Mouse (Mus musculus) adrenal gland, postnatal 14 days (tissue): ENCODE data around the gene Ppp3r1. TPM values are rescaled to one million over a fixed set of nuclear protein-coding genes. Genes with fewer than 3 reads are reported as not detected.

ENCODE experiments used
- DNase-seq: peaks from one replicate; pipeline ENCODE4 v3.0.0; 2021; ENCODE audit warnings: mixed read lengths
- long read RNA-seq, 2 experiments: library from polyadenylated mRNA; stranded (forward); transcript quantifications; one replicate each; pipeline ENCODE4 v2.0.0; 2021
- total RNA-seq: library from RNA; stranded (reverse); gene quantifications from 2 replicates; pipeline ENCODE4 v1.2.3, GENCODE M21; 2021

Gene Ppp3r1
- 85.5 and 98.9 TPM in 2 replicates for total RNA-seq
- long read RNA-seq, experiment 1, transcript Ppp3r1-201 (6 exons, 2,859 nt) = major isoform, 74 of 75 reads
- long read RNA-seq, experiment 1, partial matches to known transcripts = 1 of 75 reads
- long read RNA-seq, experiment 1, other reads (novel, unspliced or antisense) = 0 of 75 reads
- long read RNA-seq, experiment 2, transcript Ppp3r1-201 (6 exons, 2,859 nt) = major isoform, 35 of 45 reads
- long read RNA-seq, experiment 2, partial matches to known transcripts = 9 of 45 reads
- long read RNA-seq, experiment 2, other reads (novel, unspliced or antisense) = 1 of 45 reads

DNA sequence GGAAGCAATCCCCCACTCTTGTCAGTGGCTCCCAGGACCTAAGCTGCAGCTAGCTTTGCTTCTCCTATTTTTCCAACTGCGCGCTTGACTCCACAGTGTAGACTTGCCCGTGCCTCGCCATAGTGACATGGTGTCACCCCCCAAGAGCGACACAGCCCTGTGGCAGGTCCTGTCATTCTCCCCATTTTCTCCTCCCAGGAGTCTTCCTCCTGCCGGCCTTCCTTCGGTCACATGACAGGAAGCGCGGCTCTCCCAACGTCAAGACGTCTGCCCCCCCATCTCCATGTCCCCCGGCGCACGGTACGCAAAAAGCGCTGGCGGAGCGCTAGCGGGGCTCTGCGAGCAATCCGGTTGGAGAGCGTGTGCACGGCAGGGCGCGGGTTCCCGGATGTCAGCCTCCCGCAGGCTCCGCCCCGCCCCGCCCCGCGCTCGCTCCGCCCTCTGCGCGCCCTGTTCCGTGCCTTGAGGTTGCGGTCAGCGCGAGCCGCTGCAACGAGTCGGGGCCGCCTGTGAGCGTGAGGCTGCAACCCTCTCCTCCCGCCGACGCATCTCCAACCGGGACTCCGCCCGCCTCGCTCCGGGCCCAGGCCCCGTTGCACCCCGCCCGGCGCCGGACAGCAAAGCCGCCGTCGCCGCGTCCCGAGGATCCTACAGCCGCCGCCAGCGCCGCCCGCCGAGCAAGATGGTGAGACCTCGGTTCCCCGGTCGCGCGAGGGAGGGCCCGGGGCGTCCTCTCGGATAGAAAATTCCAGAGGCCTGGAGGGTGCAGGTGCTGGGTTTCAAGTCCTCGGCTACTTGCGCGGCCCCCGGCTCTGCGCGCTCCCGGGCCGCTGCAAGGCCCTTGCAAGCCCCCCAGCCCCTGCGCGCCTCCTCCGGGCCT is at the start of gene Ppp3r1:
TSS of gene Ppp3r1 (plus strand) at position 406 of the 880 bp plus-strand sequence.
- peak; percentile 99 for DNase-seq

DNA sequence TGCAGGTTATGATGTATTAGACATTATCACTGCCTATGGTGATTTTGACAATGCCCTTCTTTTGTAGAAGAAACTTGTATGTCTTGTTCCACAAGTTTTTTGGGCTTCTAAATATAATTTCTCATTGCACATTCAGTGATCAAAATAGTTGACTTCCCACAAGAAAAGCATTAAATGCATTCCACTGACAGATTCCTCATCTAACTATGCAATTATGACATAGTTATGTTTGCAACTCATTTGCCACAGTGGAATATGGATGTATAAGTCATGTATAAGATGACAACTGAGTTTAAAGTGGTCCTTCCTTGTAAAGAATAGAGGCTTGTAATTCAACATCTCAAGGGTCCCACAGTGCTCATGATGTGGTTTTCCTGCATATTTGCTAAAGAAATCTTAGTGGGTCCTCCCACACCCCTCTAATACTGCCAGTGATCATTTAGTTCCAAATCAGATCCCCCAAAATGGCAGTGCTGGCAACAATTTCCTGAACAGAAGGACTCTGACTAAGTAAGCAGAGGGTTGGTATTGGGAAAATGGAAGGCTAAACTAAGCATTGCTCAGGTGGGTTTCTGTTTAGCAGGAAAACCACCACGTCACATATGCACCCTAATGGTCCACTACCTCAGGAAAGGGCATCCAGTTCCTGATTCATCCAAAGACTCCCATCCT is 46.5 kb upstream of the Ppp3r1 start:
- DNase-seq = no peak

DNA sequence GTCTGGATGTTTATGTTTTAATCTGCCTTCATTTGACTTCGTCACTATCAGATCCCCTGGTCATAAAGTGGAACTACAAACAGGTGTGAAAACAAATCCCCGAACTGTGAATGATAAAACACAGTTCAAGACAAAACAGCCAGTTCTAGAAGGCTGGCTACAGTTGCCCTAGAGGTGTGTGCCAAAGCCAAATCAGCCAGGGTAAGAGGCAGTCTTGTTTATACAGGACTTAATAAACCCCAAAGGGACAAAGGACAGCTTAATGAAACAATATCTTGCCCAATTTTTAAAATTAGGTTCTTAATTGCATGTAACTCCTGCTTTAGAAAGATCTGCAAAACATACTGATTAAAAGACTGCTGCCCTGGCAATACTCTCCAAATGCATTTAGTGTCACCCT is 32.6 kb upstream of the Ppp3r1 start:
- no peak for DNase-seq

DNA sequence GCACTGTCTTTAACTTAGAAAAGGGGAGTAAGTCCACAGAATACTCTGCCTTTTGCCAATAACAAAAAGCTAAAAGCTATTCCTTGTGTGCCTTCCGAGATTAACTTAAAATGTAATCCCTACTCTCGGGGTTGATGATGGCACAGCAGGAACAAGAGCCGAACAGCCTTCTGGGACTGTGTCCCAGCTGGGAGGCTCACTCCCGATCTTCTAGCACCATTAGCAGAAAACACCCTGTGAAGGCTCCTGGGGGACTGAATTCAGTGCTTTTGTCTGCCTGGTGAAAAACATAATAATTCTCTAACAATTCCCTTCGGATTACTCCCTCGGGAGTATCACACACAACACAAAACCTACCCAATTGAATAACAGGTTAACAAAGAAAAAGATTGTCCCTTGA is 23.4 kb upstream of the Ppp3r1 start:
- DNase-seq = no peak

DNA sequence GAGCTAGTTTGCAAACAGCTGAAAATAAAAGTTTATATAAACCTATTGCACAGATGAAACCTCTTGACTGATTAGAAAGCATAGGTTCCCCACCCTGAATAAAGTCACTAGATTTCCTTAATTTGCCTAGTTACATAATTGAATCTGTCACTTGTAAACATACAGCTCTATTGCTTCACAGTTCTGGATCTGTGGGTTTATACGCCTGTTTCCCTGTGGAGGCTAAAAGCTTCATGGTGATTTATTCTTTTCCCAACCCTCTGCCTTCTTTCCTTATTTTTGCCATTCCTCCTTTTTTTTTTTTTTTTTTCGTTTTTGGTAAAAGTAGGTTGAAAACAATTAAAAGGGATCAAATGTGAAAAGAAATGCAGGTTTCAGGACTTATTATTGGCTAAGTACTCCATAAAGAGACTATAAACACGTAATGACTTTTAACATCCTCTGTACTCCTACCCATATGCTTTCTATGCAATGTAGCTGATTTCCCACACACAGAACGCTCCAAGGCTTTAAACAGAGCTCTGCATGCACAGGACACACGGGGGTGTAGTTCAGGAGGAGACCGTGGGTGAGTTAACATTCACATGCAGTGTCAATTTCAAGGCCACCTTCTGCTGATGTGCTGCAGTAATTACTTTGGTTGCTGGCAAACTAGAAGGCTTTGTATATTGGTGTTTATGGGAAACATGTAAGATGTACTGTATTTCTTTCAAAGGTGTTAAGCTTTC is 20.6 kb upstream of the Ppp3r1 start:
- no peak for DNase-seq

DNA sequence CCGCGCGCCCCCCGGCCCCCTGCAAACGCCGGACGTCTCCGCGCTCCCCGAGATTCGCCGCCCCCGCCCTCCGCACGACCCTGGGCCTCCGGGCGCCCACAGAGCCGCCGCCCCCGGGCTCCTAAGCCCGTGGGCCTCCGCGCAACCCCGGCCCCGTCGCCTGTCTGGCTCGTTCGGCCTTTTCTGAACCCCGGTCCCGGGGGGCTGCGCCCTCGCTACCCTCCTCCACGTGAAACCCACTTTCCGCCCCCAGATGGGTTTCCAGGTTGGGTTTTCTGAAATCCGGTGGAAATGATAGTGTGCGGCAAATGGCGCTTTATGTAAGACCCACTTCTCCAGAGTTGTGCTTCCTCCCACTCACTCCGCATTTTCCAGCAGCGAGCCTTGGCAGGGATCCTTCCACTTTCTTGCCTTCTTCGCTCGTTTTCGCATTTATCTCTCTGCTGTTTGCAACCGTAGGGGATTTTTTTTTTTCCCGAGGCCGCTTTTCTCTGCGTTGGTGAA is 727 bp downstream of the Ppp3r1 start:
- DNase-seq = peak; percentile 64

DNA sequence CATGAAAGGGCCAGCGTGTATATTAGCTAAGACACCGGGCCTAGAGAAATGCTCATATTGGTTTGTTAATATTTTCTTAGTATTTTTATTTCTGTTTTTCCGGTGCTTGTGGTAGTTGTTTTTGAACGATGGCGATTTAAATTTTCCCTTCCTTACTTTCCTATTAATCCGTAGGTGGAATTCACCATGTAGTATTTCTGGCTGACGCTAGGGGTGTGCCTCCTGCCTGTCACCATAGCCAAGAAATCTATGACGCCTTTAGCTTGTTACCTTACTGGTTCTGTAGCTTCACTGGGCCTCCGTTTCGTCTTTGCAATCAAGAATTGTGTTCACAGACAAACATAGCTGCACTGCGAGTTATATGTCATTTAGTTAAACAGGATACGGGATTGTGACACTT is 1.2 kb downstream of the Ppp3r1 start:
- peak; percentile 65 for DNase-seq

DNA sequence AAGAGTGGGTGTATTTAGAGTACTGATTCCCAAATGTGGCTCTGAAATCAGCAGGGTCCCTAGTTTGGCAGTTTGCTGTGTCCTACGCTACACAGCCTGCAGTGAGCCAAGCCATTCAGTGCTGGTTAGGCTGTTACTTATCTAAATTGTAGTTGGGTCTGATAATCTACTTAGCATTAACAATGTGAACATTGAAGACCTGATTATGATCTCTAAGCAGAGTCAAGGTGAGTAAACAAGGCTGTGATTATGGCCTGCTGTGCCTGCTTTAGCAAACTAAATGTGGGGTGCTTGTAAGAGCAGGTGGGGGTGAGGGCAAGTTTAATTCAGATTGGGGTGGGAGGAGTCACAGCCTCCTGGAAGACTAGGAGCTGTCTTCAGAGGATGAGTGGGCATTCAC is 4.9 kb downstream of the Ppp3r1 start:
- DNase-seq = no peak

DNA sequence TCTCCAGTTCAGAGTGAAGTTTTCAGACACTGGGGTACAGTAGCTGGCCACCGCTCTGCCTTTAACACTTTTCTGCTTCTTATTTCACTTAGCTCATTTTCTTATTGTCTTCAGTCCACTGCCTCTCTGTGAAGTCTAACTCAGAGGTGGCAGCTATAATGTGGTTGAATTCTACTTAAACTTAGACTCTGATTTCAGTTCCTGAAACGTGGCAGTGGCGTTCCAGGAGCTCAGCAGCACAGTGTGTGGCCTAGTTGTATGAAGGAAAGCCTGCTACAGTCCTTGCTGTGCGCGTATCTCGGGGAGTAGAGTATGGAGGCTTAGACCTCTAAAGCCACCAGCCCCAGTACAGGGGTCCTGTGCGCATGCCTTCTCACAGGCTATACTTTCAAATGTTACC is 7.6 kb downstream of the Ppp3r1 start:
- no peak for DNase-seq

DNA sequence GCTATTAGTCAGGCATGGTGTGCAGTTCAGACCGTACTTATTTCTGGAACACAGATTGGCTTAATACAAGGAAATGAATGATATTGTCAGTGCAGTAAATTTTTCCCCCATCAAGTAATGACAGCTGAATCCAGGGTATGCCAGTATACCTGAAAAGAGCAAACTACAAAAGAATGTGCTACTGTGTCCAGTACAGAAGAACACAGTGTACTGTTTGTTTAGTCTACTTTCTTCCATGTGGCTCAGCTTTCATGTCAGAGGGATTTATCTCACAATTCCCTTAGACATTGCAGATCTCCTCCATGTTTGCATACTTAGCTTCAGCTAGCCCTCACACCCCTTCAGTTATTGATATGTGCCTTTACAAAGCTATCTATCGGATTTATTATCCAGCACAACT is 10.2 kb downstream of the Ppp3r1 start:
- no peak for DNase-seq

DNA sequence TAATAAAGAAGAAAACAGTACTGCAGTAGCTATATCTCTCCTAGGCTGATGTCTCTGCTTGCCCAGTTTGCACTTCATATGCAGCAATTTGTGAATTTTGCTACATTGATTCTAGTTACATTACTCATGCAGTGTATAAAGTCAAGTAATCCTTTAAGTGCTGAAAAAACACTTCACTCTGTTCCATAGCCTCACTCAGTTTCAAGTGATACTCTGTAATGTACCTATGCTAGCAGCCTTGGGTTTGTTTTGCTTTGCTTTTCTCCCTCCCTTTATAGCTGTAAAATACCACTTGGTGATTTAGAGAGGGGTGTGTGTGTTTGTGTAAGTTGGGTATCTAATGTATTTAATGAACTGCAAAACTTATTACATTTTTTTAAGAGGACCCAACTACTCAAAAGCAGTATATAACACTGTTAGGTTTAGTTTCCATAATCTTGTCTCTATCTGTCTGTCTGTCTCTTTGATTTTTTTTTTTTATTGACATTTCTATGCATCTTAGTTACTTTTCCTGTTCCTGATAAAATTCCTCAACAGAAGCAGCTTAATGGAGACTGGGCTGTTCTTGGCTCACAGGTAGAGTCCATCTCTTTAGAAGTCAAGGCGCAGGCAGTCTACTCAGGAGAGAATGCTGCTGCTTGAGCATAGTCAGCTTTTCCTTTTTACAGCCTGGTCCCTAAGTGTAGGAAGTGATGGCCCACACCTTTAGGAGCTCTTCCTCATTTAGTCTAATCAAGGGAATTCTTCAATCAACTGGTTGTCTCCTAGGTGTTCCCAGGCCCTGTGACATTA is 12.1 kb downstream of the Ppp3r1 start:
- DNase-seq = no peak

DNA sequence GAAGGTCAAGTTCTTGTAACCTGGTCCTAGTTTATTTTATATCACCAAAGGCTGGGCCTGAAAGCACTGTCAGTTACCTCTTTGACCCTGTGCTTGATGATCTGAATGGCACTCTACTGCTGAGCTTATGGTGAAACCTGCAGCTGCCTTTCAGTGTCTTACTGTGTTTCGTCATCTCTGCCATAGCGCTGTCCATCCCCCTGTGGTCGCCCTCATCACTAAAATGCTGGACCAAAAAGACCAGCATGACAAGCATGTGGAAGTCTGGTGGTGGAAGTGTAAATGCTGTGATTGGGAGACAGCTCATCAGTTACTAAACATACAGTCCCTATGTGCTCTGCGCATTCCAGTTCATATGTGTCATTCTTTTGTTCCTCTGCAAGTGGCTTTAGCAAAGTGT is 13.2 kb downstream of the Ppp3r1 start:
- no peak for DNase-seq

DNA sequence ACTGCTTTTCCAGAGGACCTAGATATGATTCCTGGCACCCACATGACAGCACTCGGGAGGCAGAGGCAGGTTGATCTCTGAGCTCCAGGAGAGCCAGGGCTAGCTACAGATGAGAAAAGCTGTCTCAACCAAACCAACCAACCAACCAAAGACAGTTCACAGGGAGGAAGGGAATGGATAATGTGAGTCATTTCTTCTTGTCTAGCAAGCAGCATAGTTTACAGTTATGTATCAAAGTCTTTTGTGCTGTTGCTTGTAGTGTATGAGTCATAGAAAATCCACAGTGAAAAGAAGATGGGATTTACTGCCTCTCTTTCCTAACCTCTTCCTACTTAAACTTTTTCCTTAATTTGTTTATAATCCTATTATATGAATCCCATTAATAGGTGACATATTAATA is 17.6 kb downstream of the Ppp3r1 start:
- DNase-seq = no peak

DNA sequence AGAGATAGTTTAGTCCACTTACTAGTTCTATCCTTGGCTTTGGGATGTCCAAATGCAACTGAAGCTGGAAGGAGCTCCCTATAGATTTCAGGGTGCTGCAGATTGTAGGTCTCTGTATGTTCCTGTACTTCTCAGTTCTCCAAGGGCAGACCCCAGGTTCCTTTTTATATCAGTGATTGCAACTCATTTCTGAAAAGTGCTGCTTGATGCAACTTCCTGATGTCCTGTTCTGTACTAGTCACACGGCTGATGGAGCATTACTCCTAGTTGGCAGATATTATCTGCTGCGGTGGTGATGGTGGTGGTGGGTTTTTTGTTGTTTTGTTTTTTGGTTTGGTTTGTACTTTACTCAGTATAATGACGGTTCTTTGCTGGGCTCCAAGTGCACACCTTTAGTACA is 21.7 kb downstream of the Ppp3r1 start:
- no peak for DNase-seq

DNA sequence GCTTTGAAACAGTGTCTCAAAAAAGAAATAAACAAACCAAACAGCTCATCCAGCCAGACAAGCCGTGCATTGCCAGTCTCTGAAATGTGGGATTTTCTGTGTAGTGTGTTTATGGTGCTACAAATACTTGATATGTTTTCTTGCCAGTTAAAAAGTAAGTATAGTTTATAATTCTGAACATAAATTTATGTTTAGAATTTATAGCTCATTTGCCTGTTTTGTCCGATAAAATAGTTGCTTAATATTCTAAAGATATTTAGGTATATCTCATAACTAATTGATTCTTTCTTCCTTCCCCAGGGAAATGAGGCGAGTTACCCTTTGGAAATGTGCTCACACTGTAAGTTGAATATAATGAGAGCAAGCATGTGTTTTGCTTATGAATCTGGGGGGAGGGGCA is 22.7 kb downstream of the Ppp3r1 start, which contains the start of gene Wdr92:
TSS of gene Wdr92 (plus strand) at position 301 of the 400 bp plus-strand sequence.
- no peak for DNase-seq

DNA sequence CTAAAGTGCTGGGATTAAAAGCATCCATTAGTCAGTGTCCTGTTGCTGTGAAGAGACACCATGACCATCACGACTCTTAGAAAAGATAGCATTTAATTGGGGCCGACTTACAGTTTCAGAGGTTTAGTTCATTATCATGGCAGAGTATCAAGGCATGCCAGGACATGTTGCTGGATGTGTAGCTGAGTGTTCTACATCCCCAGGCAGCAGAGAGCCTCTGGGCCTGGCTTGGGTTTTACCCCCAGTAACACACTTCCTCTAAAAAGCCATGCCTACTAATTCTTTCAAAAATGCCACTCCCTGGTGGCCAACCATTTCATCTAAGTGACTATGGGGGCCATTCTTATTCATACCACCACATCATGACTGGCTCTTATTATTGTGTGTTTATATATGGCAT is 24.1 kb downstream of the Ppp3r1 start:
- no peak for DNase-seq

DNA sequence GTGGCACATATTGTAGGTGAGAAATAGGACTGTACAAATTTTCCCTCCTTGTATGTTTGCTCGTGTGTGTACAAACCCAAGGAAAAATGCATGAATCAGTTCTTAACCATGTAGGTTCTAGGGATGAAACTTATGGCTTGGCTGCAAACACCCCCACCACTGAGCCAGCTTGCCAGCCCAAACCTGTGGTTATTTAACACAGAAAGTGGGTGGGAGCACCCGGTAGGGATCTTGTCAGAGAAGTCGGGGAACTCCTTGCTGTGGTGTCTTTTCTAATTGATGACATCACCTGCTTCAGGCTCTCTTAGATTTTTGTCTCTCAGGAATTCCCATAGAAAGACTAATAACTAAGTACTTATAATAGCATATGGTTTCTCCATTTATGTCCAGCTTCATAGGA is 28.6 kb downstream of the Ppp3r1 start:
- no peak for DNase-seq

DNA sequence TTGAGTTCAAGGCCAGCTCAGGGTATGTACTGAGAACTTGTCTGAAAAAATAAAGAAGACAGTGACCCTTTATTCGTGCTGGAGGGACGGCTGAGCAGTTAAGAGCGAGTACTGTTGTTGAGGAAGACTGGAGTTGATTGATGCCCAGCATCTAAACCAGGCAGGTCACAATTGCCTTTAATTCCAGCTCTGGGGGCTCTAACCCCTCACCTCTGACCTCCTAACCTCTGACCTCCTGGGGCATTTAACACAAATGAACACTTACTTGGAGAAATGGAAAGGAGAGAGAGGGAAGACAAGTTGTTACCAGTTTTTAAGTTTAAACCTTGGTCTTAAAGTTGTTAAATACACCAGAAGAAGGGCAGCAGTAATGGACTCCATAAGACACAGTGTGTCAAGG is 29.7 kb downstream of the Ppp3r1 start:
- no peak for DNase-seq

DNA sequence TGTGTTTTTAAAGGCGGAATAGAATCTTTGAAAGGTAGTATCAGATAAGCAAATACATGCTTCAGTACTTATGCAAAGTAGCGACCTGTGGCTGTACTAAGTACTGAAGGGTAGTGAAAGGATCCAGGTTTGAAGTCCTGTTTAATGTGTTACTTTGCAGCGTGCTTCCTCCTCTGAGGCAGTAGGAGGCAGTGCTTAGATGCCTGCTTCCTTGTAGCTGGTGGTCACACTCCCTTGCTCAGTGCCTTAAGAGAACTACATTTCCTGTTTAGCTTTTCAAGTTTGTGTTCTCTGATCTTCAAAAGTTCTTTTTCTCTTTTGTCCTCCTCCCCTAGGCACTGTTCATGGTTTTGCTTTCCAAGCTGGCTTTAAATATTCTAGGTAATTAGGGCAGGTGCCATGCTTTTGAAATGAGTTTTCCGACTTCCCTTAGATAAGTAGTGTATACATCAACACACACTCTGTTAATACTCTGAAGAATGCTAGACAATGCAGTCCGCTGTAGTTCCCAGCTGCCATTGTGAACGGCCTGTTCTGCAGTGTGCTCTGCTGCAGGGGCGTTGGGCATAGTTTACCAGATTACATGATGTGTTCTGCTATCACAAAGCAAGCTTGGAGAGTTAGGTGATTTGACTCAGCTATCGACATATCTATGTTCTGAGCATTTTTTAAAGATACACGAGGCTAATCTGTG is 33.2 kb downstream of the Ppp3r1 start:
- DNase-seq = no peak

DNA sequence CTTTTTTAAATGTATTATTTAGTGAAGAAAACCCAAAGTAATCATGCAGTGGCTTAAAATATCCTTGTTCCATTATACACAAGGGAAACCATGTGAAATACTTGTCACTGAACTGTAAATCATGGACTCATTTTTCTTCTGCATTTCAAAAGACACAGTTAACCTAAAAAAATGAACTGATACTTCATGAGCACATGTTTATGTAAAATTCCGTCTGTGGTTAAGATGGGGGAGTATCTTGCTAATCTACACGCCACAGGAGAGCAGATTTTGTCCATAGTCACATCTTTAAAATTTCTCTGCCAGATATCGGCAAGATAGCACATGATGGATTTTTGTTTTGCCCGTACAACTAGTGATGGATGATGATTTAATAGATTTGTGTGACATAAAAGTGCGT is 40.1 kb downstream of the Ppp3r1 start:
- DNase-seq = no peak
